ENCODE assay signal across 8 mouse cellular contexts in genomic region chrX:60403764-60404667, GRCm38 (mm10).
DNase-seq lines count a peak whose midpoint lies in the region; ATAC-seq and TF ChIP-seq lines count a peak whose summit lies in the region.

No protein-coding gene starts in this region.

- peak overlapping the region; percentile 89 for H3K9ac ChIP-seq in heart, embryonic 11.5 days (ENCODE audit: low read depth, low read length)
- peak overlapping the region; percentile 87 for H3K9ac ChIP-seq in kidney, embryonic 16.5 days (replicated peaks; ENCODE audit: low read length)
- H3K9ac ChIP-seq in liver, embryonic 15.5 days = peak overlapping the region; percentile 87
- H3K9ac ChIP-seq in neural tube, embryonic 13.5 days = peak overlapping the region; percentile 85

- peak; percentile 74 for DNase-seq in CD4-positive, CD25-positive, alpha-beta regulatory T cell, adult 2 months (ENCODE audit: low read depth, low spot score)
- peak; percentile 53 for DNase-seq in brain, adult 2 months (ENCODE audit: low read depth, low spot score)

- 10% methylated on average over 39 of the region's 126 CpGs for WGBS in heart, embryonic 11.5 days (ENCODE audit: insufficient replicate concordance)
- 19% methylated on average over 60 of the region's 126 CpGs for WGBS in kidney, embryonic 16.5 days
- WGBS in liver, embryonic 15.5 days (ENCODE audit: insufficient replicate concordance) = 14% methylated on average over 69 of the region's 126 CpGs
- WGBS in neural tube, embryonic 13.5 days = 16% methylated on average over 59 of the region's 126 CpGs

- peaks cover 4% of the 10 kb centered on the region; the same call in 1 of the 2 replicates for H3K27me3 ChIP-seq in heart, embryonic 11.5 days (ENCODE audit: control insufficient read depth, insufficient read depth, low read length)
- H3K27me3 ChIP-seq in kidney, embryonic 16.5 days (ENCODE audit: insufficient read depth, low read length) = no peaks in the 10 kb centered on the region
- H3K27me3 ChIP-seq in liver, embryonic 15.5 days = no peaks in the 10 kb centered on the region
- H3K27me3 ChIP-seq in neural tube, embryonic 13.5 days = no peaks in the 10 kb centered on the region
- no peaks in the 10 kb centered on the region for H3K27me3 ChIP-seq in testis, adult 2 months (ENCODE audit: control insufficient read depth, insufficient read depth, low read length)

- peak; percentile 91 for ATAC-seq in heart, embryonic 11.5 days (replicated peaks; ENCODE audit: insufficient number of reproducible peaks, low FRiP score, low TSS enrichment)
- peak; percentile 91 for ATAC-seq in kidney, embryonic 16.5 days (ENCODE audit: low FRiP score, low TSS enrichment)
- peak; percentile 86 for ATAC-seq in liver, embryonic 15.5 days (ENCODE audit: insufficient read depth)
- peak; percentile 86 for ATAC-seq in neural tube, embryonic 13.5 days (ENCODE audit: low read depth)

- H3K4me3 ChIP-seq in embryonic fibroblast, embryonic 13.5 days (ENCODE audit: insufficient read depth, low read length) = peak overlapping the region; percentile 64
- H3K4me3 ChIP-seq in heart, embryonic 11.5 days (ENCODE audit: low read depth, low read length) = peak overlapping the region; percentile 60
- peak overlapping the region; percentile 68 for H3K4me3 ChIP-seq in kidney, embryonic 16.5 days (ENCODE audit: low read length)
- peak overlapping the region; percentile 74 for H3K4me3 ChIP-seq in liver, embryonic 15.5 days (replicated peaks)
- H3K4me3 ChIP-seq in neural tube, embryonic 13.5 days = peak overlapping the region; percentile 64
- H3K4me3 ChIP-seq in testis, adult 2 months (ENCODE audit: control insufficient read depth, low read depth, low read length) = peak overlapping the region; percentile 94

- peak; percentile 56 for TF ChIP-seq POLR2A in embryonic fibroblast, embryonic 13.5 days (IDR thresholded peaks at IDR 0.05; ENCODE audit: low read depth, low read length)
- peak; percentile 33 for TF ChIP-seq POLR2A in testis, adult 2 months (IDR thresholded peaks at IDR 0.05; ENCODE audit: control insufficient read depth, low read depth, low read length)

- H3K9me3 ChIP-seq in heart, embryonic 11.5 days (replicated peaks; ENCODE audit: control insufficient read depth, low read length) = no peaks in the 10 kb centered on the region
- H3K9me3 ChIP-seq in kidney, embryonic 16.5 days (ENCODE audit: low read length) = no peaks in the 10 kb centered on the region
- H3K9me3 ChIP-seq in liver, embryonic 15.5 days (replicated peaks) = no peaks in the 10 kb centered on the region
- H3K9me3 ChIP-seq in neural tube, embryonic 13.5 days = no peaks in the 10 kb centered on the region

- H3K27ac ChIP-seq in embryonic fibroblast, embryonic 13.5 days (ENCODE audit: insufficient read depth, low read length) = peak overlapping the region; percentile 44; the same call in 1 of the 2 replicates
- H3K27ac ChIP-seq in heart, embryonic 11.5 days (ENCODE audit: low read depth, low read length) = peak overlapping the region; percentile 93
- peak overlapping the region; percentile 92 for H3K27ac ChIP-seq in kidney, embryonic 16.5 days (ENCODE audit: low read length)
- H3K27ac ChIP-seq in liver, embryonic 15.5 days (replicated peaks) = peak overlapping the region; percentile 91
- H3K27ac ChIP-seq in neural tube, embryonic 13.5 days (replicated peaks) = peak overlapping the region; percentile 95
- peak overlapping the region; percentile 98 for H3K27ac ChIP-seq in testis, adult 2 months (ENCODE audit: control insufficient read depth, insufficient read depth, low read depth, low read length)

- H3K4me1 ChIP-seq in embryonic fibroblast, embryonic 13.5 days (ENCODE audit: control insufficient read depth, insufficient read depth, low read length) = no peaks in the 10 kb centered on the region
- H3K4me1 ChIP-seq in heart, embryonic 11.5 days (ENCODE audit: control insufficient read depth, insufficient read depth, low read length) = no peaks in the 10 kb centered on the region
- H3K4me1 ChIP-seq in kidney, embryonic 16.5 days (ENCODE audit: insufficient read depth, low read length) = no peaks in the 10 kb centered on the region
- peaks cover 13% of the 10 kb centered on the region; the same call in 1 of the 2 replicates for H3K4me1 ChIP-seq in liver, embryonic 15.5 days (replicated peaks)
- H3K4me1 ChIP-seq in neural tube, embryonic 13.5 days (replicated peaks) = peaks cover 12% of the 10 kb centered on the region
- H3K4me1 ChIP-seq in testis, adult 2 months (ENCODE audit: control insufficient read depth, insufficient read depth, low read length) = no peaks in the 10 kb centered on the region

- no peaks in the 10 kb centered on the region for H3K36me3 ChIP-seq in heart, embryonic 11.5 days (ENCODE audit: control insufficient read depth, insufficient read depth, low read length)
- no peaks in the 10 kb centered on the region for H3K36me3 ChIP-seq in kidney, embryonic 16.5 days (ENCODE audit: insufficient read depth, low read length)
- H3K36me3 ChIP-seq in liver, embryonic 15.5 days (replicated peaks) = no peaks in the 10 kb centered on the region
- H3K36me3 ChIP-seq in neural tube, embryonic 13.5 days = no peaks in the 10 kb centered on the region
- no peaks in the 10 kb centered on the region for H3K36me3 ChIP-seq in testis, adult 2 months (ENCODE audit: control insufficient read depth, insufficient read depth, low read length)

- no peak for TF ChIP-seq CTCF in embryonic fibroblast, embryonic 13.5 days (IDR thresholded peaks at IDR 0.05; ENCODE audit: borderline replicate concordance, insufficient read depth, low read length)
- no peak for TF ChIP-seq CTCF in testis, adult 2 months (IDR thresholded peaks at IDR 0.05; ENCODE audit: control insufficient read depth, insufficient read depth, insufficient replicate concordance, low read depth, low read length)

- peak overlapping the region; percentile 75 for H3K4me2 ChIP-seq in heart, embryonic 11.5 days
- H3K4me2 ChIP-seq in kidney, embryonic 16.5 days (replicated peaks; ENCODE audit: low read depth, low read length) = peak overlapping the region; percentile 60
- H3K4me2 ChIP-seq in liver, embryonic 15.5 days = peak overlapping the region; percentile 72
- peak overlapping the region; percentile 66 for H3K4me2 ChIP-seq in neural tube, embryonic 13.5 days

Comparison
In these comparisons a context has a peak if more than half of its experiments do, and no peak if none do; other contexts are left out.
1. Peak in every context shown above with its lines: DNase-seq, ATAC-seq, H3K4me3 ChIP-seq and H3K27ac ChIP-seq.
2. H3K27ac ChIP-seq: peak in every context shown above with its lines; median percentile 98 in testis, adult 2 months; 95 in neural tube, embryonic 13.5 days; 93 in heart, embryonic 11.5 days; 92 in kidney, embryonic 16.5 days; 91 in liver, embryonic 15.5 days; 44 in embryonic fibroblast, embryonic 13.5 days.